Mouse (Mus musculus) hindbrain, embryonic 12.5 days (tissue): ENCODE measurements around the gene Prune2. TPM values are rescaled to one million over a fixed set of nuclear protein-coding genes. Genes with fewer than 3 reads are reported as not detected.
"Not testable (repeated sequence)": the region's sequence is repeated elsewhere in the genome, so short reads cannot be mapped to it uniquely, and the experiment has no call there.

Experiments
- ATAC-seq: fragments of 200-750 bp; cut with Nextera tagmentation; 2 replicates; pipeline ENCODE4 v1.8.0; 2017; ENCODE audit warnings: moderate TSS enrichment; ENCODE audit not compliant: low FRiP score
- H3K27ac ChIP-seq: fragments of 300-500 bp; sonication (generic); 2 replicates; pipeline ENCODE4 v1.5.1; 2016; ENCODE audit warnings: mild to moderate bottlenecking
- H3K27me3 ChIP-seq: fragments of 300-500 bp; sonication (generic); 2 replicates; pipeline ENCODE4 v1.6.1; 2016; ENCODE audit warnings: mild to moderate bottlenecking
- H3K36me3 ChIP-seq: fragments of 300-500 bp; sonication (generic); 2 replicates; pipeline ENCODE4 v1.6.1; 2016; ENCODE audit warnings: mild to moderate bottlenecking
- H3K4me1 ChIP-seq: fragments of 300-500 bp; sonication (generic); 2 replicates; pipeline ENCODE4 v1.6.1; 2016
- H3K4me2 ChIP-seq: fragments of 300-500 bp; sonication (generic); replicated peaks from 2 replicates; pipeline ENCODE4 v1.6.1; 2016; ENCODE audit warnings: mild to moderate bottlenecking
- H3K4me3 ChIP-seq: fragments of 300-500 bp; sonication (generic); 2 replicates; pipeline ENCODE4 v1.5.1; 2016; ENCODE audit warnings: mild to moderate bottlenecking
- H3K9ac ChIP-seq: fragments of 300-500 bp; sonication (generic); 2 replicates; pipeline ENCODE4 v1.6.1; 2016; ENCODE audit warnings: mild to moderate bottlenecking, moderate library complexity
- H3K9me3 ChIP-seq: fragments of 300-500 bp; sonication (generic); replicated peaks from 2 replicates; pipeline ENCODE4 v1.6.1; 2016; ENCODE audit warnings: mild to moderate bottlenecking
- WGBS: fragments of 180-500 bp; shearing (Covaris S2); methylation state at CpG from one replicate; pipeline ENCODE4 v1.1.7; 2016; 5-methylcytosine and 5-hydroxymethylcytosine counted together
- polyA plus RNA-seq: library from polyadenylated mRNA; unstranded; fragments of >200 nt; fragmentation: Nextera tagmentation; extraction: Ambion mirVana; gene quantifications from 2 replicates; pipeline ENCODE4 v1.2.1, GENCODE M21; 2016

Prune2 gene
- polyA plus RNA-seq, 1 experiment from 2014 or later: 3.3 TPM

GRCm38 (mm10) chr19:17166288-17166687 lies 210.4 kb downstream of the Prune2 start:
- 85% methylated on average over 7 of the region's 7 CpGs for WGBS
- Histone ChIP-seq H3K27me3 (no peaks in the 10 kb centered on the region), H3K4me2 (no peak overlapping the region), H3K9me3 (no peaks in the 10 kb centered on the region), H3K27ac (no peak overlapping the region), H3K36me3 (no peaks in the 10 kb centered on the region), H3K4me3 (no peak overlapping the region), H3K9ac (no peak overlapping the region), H3K4me1 (no peaks in the 10 kb centered on the region; the same call in 1 of the 2 replicates)
- no peak for ATAC-seq

- WGBS: 84% methylated on average over 9 of the region's 9 CpGs
- Histone ChIP-seq H3K9ac (no peak overlapping the region), H3K27me3 (no peaks in the 10 kb centered on the region), H3K36me3 (no peaks in the 10 kb centered on the region), H3K27ac (no peak overlapping the region), H3K4me1 (no peaks in the 10 kb centered on the region; the same call in 1 of the 2 replicates), H3K9me3 (no peaks in the 10 kb centered on the region), H3K4me2 (no peak overlapping the region), H3K4me3 (no peak overlapping the region)
- ATAC-seq: no peak
Observed at GRCm38 (mm10) chr19:17168186-17168585, 212.3 kb downstream of the Prune2 start.

DNA sequence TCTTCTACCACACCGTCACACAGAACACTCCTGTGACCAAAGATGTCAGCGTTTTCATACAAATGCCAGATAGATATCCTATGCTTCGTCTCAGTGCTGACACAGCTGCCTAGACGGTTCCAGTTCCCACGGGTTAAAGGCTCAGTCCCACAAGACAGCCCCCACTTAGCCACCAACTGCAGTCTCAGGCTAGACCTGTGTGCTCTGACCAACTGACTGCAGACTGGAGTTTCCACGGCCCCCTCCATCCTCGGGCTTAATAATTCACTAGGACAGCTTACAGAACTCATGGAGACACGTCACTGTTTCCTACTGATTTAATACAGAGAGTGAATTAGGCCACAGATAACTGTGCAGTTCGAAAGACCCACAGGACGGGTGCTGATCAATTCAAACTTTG lies 213.8 kb downstream of the Prune2 start:
- 81% methylated on average over 10 of the region's 10 CpGs for WGBS
- Histone ChIP-seq H3K4me2 (no peak overlapping the region), H3K9ac (no peak overlapping the region), H3K36me3 (no peaks in the 10 kb centered on the region), H3K27ac (no peak overlapping the region), H3K4me1 (no peaks in the 10 kb centered on the region), H3K4me3 (no peak overlapping the region), H3K27me3 (no peaks in the 10 kb centered on the region), H3K9me3 (no peaks in the 10 kb centered on the region)
- no peak for ATAC-seq

DNA sequence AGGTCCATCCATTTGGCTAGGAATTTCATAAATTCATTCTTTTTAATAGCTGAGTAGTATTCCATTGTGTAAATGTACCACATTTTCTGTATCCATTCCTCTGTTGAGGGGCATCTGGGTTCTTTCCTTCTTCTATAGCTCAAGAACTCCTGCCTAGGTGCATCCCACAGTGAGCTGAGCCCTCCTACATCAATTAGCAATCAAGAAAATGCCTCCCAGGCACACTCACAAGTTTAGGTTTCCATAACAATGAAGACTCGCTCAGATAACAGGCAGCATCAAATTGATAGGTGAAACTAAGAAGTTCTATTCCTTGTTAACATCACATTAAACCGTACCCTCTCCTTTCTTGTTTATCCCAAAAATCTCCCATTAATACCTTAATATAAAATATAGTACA lies 218.6 kb downstream of the Prune2 start:
- H3K4me1 ChIP-seq: not testable (repeated sequence)

GRCm38 (mm10) chr19:17180506-17180905 lies 224.6 kb downstream of the Prune2 start:
- H3K27ac ChIP-seq: no peak overlapping the region
- no peaks in the 10 kb centered on the region for H3K36me3 ChIP-seq
- no peak overlapping the region for H3K4me3 ChIP-seq
- WGBS: 53% methylated on average over 4 of the region's 4 CpGs
- no peaks in the 10 kb centered on the region for H3K27me3 ChIP-seq
- H3K9ac ChIP-seq: no peak overlapping the region
- H3K9me3 ChIP-seq: no peaks in the 10 kb centered on the region
- H3K4me2 ChIP-seq: no peak overlapping the region
- H3K4me1 ChIP-seq: no peaks in the 10 kb centered on the region
- ATAC-seq: no peak

More for the DNA sequence above, 218.6 kb downstream of the Prune2 start:
- H3K27ac ChIP-seq, H3K4me2 ChIP-seq, H3K27me3 ChIP-seq, H3K9ac ChIP-seq, H3K9me3 ChIP-seq, ATAC-seq, H3K4me3 ChIP-seq, H3K36me3 ChIP-seq: not testable (repeated sequence)
- WGBS: 88% methylated on average over 2 of the region's 2 CpGs

DNA sequence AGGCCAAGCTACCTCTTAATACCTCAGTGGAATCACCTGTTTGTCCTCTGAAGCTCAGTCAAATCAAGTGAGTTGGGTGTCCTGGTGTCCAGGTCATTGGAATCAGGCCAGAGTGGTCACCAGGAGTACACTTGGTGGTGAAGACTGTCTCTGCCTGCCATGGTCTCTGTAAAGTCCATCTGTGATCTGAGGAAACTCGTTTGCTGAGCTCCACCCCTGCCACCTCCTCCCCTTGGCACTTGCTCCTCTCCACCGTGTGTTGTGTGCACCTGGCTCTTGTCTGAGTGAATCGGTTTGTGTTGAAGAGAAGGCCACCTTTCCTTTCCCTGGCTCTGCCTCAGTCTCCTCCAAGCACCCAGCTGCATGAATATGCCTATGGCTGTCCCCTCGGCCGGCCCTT lies 238.8 kb downstream of the Prune2 start:
- no peaks in the 10 kb centered on the region; the same call in 1 of the 2 replicates for H3K4me1 ChIP-seq
- H3K27me3 ChIP-seq: no peaks in the 10 kb centered on the region
- H3K4me2 ChIP-seq: no peak overlapping the region
- H3K36me3 ChIP-seq: no peaks in the 10 kb centered on the region
- WGBS: 83% methylated on average over 5 of the region's 5 CpGs
- H3K9ac ChIP-seq: no peak overlapping the region
- no peak overlapping the region for H3K27ac ChIP-seq
- no peak overlapping the region for H3K4me3 ChIP-seq
- ATAC-seq: no peak
- no peaks in the 10 kb centered on the region for H3K9me3 ChIP-seq

DNA sequence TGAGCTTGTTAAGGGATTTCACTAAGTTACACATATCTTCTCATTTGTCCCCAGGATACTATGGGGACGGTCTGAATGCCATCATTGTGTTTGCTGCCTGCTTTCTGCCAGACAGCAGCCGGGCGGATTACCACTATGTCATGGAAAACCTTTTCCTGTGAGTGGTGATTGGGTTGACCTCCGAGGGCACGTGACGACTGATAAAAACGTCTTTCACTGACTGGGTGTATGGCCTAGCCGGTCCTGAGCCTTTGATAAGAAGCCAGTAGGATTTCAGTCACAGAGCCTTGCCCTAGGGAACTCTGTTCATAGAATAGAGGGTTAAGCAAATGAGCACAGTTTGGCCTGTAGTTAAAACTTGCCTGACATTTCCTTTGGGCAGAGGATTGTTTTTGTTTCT lies 243.1 kb downstream of the Prune2 start:
- H3K27ac ChIP-seq: no peak overlapping the region
- H3K4me3 ChIP-seq: no peak overlapping the region
- H3K27me3 ChIP-seq: no peaks in the 10 kb centered on the region
- H3K4me2 ChIP-seq: no peak overlapping the region
- H3K9ac ChIP-seq: no peak overlapping the region
- H3K4me1 ChIP-seq: no peaks in the 10 kb centered on the region; the same call in 1 of the 2 replicates
- H3K36me3 ChIP-seq: no peaks in the 10 kb centered on the region
- no peak for ATAC-seq
- 59% methylated on average over 8 of the region's 8 CpGs for WGBS
- H3K9me3 ChIP-seq: no peaks in the 10 kb centered on the region

DNA sequence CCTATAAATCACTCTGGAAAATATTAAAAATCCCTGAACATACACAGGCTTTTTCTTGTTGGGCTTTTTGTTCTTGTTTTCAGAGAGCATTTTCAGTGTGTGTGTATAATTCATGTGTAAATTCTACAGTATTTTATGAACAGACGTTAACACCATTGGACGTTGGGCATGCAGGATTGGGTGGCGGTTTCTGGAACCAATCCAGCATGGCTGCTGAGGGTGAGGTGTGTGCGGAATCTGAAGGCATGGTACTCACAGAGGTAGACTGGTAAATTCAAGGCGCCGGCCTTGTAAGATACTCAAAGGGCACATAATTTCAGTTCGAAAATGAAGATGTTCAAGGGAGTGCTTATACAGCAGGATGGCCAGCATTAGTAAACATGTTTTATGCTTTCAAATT lies 251.2 kb downstream of the Prune2 start:
- Histone ChIP-seq H3K27ac (no peak overlapping the region), H3K9me3 (no peaks in the 10 kb centered on the region), H3K36me3 (no peaks in the 10 kb centered on the region), H3K4me1 (no peaks in the 10 kb centered on the region), H3K4me3 (no peak overlapping the region), H3K4me2 (no peak overlapping the region), H3K27me3 (no peaks in the 10 kb centered on the region), H3K9ac (no peak overlapping the region)
- WGBS: 92% methylated on average over 7 of the region's 7 CpGs
- no peak for ATAC-seq

DNA sequence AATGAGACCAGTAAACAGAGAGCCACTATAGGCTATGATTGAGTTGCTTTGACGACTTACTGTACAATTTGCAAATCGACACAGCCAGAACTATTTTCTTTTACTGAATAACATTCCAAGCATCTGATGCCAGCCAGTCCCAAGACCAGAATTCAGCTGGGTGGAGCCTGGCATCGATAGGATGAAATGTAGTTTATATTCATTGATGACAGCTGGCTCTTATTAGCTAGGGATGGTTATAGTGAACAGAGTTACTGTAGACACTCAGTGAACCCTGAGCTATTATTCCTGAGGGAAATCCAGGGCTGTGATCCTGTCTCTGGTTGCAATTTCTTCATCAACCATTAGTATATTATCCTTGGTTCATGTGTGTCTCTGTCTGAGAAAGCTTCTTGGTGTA lies 254.6 kb downstream of the Prune2 start:
- Histone ChIP-seq H3K9me3 (no peaks in the 10 kb centered on the region), H3K9ac (no peak overlapping the region), H3K36me3 (no peaks in the 10 kb centered on the region), H3K4me1 (no peaks in the 10 kb centered on the region), H3K27me3 (no peaks in the 10 kb centered on the region), H3K27ac (no peak overlapping the region), H3K4me2 (no peak overlapping the region), H3K4me3 (no peak overlapping the region)
- WGBS: 87% methylated on average over 3 of the region's 3 CpGs
- ATAC-seq: no peak

DNA sequence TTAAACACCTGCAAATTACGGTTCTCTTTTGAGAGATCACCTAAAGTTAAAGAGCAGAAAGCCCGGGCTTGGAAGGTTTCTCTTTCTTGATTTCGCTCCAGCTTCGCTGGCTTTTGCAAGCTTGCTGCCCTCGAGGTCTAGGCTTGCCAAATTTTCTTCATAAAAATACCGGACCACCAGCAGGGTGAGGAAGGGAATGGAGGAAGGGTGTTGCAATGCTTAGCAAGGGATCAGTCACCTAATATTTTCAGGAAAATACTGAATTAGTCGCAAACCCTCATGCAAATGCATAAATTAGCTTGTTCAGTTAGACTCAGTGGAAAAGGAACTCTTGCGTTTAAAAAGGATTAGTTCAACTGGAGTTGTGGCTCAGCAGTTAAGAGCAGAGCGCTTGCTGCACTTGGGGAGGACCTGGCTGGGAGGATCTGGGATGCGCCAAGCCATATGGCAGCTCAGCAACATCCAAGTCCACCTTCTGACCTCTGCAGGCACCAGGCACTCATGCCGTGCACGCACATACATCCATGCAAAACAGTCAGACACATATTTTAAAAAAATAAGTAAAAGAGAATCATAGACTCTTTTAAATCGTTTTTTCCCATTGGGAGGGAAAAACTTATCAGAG lies 259.1 kb downstream of the Prune2 start:
- Histone ChIP-seq H3K4me1 (no peaks in the 10 kb centered on the region), H3K4me2 (no peak overlapping the region), H3K9ac (no peak overlapping the region), H3K4me3 (no peak overlapping the region), H3K27me3 (no peaks in the 10 kb centered on the region), H3K36me3 (no peaks in the 10 kb centered on the region), H3K27ac (no peak overlapping the region), H3K9me3 (no peaks in the 10 kb centered on the region)
- WGBS: 85% methylated on average over 13 of the region's 13 CpGs
- no peak for ATAC-seq

GRCm38 (mm10) chr19:17218195-17218594 lies 262.3 kb downstream of the Prune2 start:
- H3K27ac ChIP-seq: no peak overlapping the region
- no peaks in the 10 kb centered on the region for H3K4me1 ChIP-seq
- no peaks in the 10 kb centered on the region for H3K9me3 ChIP-seq
- no peak overlapping the region for H3K9ac ChIP-seq
- no peak for ATAC-seq
- H3K4me2 ChIP-seq: no peak overlapping the region
- no peaks in the 10 kb centered on the region for H3K27me3 ChIP-seq
- H3K36me3 ChIP-seq: no peaks in the 10 kb centered on the region
- WGBS: 90% methylated on average over 3 of the region's 3 CpGs
- H3K4me3 ChIP-seq: no peak overlapping the region

- Histone ChIP-seq H3K9ac (no peak overlapping the region), H3K9me3 (no peaks in the 10 kb centered on the region), H3K4me3 (no peak overlapping the region), H3K4me2 (no peak overlapping the region), H3K27ac (no peak overlapping the region), H3K36me3 (no peaks in the 10 kb centered on the region), H3K27me3 (no peaks in the 10 kb centered on the region), H3K4me1 (no peaks in the 10 kb centered on the region)
- WGBS: 82% methylated on average over 4 of the region's 4 CpGs
- ATAC-seq: no peak
Observed at GRCm38 (mm10) chr19:17223801-17224200, 267.9 kb downstream of the Prune2 start.

GRCm38 (mm10) chr19:17225570-17226083 lies 269.7 kb downstream of the Prune2 start:
- Histone ChIP-seq H3K4me1 (no peaks in the 10 kb centered on the region), H3K4me2 (no peak overlapping the region), H3K36me3 (no peaks in the 10 kb centered on the region), H3K9ac (no peak overlapping the region), H3K27ac (no peak overlapping the region), H3K9me3 (no peaks in the 10 kb centered on the region), H3K27me3 (no peaks in the 10 kb centered on the region), H3K4me3 (no peak overlapping the region)
- no peak for ATAC-seq
- WGBS: 63% methylated on average over 5 of the region's 5 CpGs
